Mouse (Mus musculus): Measurements from ENCODE around the gene Olfr868.

Gene Olfr868

GRCm38 (mm10) chr9:20098326-20098725, at the start of gene Olfr868:
Gene Olfr868 (plus strand): TSS chr9:20098626.
- TF ChIP-seq GATA4 (IDR thresholded peaks at IDR 0.05; ENCODE audit: insufficient replicate concordance, low read length), result no peak

DNA sequence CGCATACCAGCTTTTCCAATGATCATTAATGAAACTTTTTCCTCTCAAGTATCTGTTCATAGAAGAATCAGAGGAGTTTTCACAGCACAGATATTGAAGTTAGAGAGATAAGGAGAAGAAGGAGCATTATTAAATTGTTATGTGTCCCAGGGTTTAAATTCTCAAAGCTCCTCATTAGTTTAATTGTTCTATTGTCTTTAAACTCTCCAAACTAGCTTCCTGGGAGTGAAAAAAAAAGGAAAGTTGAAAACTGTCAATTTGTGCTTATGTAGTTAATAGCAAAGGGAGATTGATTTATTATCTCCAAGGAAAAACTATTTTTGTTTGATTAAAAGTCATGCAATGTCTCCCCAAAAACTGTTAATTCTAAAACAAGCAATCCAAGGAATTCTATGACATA, 41.0 kb upstream of the Olfr868 start, which contains the start of gene Olfr867:
TSS of gene Olfr867 (minus strand) at position 101 of the 400 bp plus-strand sequence.
- no peak for TF ChIP-seq GATA4 (IDR thresholded peaks at IDR 0.05; ENCODE audit: insufficient replicate concordance, low read length)

DNA sequence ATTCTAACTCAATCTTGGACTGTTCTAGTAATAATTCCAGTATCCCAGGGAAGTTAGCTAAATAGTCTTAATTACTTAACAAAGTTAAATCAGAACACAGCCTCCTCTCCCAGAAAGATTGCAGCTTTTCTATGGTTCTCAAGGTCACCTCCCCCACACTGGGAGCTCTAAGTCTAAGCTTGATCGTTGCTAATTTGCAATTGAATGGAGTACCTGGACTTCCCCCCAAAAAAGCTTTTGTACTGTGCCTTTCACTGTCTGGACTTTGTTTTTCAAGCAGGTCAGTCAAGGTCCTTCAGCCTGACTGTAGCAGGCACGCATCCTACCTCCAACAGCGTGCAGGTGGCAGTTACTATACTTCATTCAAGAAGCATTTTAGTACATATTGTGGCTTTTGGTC, 28.2 kb upstream of the Olfr868 start:
- no peak for TF ChIP-seq GATA4 (IDR thresholded peaks at IDR 0.05; ENCODE audit: insufficient replicate concordance, low read length)

- TF ChIP-seq GATA4 (IDR thresholded peaks at IDR 0.05; ENCODE audit: insufficient replicate concordance, low read length), result no peak
Measured at GRCm38 (mm10) chr9:20071291-20071690, 27.1 kb upstream of the Olfr868 start.

DNA sequence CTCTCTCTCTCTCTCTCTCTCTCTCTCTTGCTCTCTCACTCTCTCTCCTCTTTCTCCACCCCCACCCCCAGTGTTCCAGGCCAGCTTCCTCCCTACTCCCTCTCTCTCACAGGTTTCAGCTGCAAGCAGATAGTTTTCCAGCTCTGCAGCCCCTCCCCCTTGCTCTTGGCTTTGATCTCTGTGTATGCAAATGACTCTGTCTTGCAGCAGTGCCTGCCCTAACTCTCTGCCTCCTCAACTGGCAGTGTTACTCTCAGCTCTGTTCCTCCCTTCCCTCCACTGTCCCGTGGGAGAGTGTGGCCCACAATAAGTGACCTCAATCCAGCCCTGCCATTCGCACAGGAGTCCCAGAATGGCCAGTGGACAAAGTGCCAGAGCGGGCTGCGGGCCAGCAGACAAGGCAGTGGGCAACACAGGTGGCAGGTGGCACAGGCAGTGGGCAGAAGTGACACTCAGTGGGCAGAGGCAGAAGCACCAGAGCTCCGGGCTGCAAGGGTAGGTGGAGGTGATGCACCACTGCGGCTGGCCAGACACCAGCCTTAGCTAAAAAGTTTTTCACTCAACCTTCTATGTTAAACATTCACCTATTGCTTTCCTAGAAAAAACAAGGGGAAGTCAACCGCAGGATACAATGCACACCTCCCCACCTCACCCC, 24.8 kb upstream of the Olfr868 start:
- TF ChIP-seq GATA4 (IDR thresholded peaks at IDR 0.05; ENCODE audit: insufficient replicate concordance, low read length), result no peak

GRCm38 (mm10) chr9:20128709-20129108, 30.3 kb downstream of the Olfr868 start, which contains the start of gene Olfr869:
Gene Olfr869 (plus strand): TSS chr9:20129009.
- TF ChIP-seq GATA4 (IDR thresholded peaks at IDR 0.05; ENCODE audit: insufficient replicate concordance, low read length), result no peak

DNA sequence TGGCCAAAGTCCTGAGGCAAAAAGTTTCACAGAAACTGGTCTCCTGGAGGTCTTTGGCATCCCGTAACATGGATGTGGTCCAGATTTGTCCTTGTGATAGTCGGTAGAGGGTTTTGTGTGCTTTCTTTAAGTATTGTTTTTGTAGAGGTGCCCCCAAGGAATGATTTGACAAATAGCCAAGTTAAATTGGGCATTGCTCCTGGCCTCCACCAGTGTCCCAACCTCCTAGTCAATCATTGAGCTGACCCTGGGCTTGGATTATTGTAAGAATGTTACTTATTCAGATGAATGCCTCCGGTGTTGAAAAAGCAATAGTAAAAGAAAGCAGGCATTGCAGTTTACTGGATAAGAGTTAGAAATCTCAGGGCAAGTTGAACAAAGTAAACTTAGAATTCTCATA, 51.3 kb downstream of the Olfr868 start:
- no peak for TF ChIP-seq GATA4 (IDR thresholded peaks at IDR 0.05; ENCODE audit: insufficient replicate concordance, low read length)
